Comparison of ENCODE assay signal across 8 mouse cellular contexts in genomic region chr17:45733038-45733734, GRCm38 (mm10). TPM values are rescaled to one million over a fixed set of nuclear protein-coding genes. Genes with fewer than 3 reads are reported as not detected.
DNase-seq lines count a peak whose midpoint lies in the region; ATAC-seq lines count a peak whose summit lies in the region.

No protein-coding gene starts in this region.

- H3K4me3 ChIP-seq in hindbrain, embryonic 11.5 days (ENCODE audit: low read depth, low read length): no peak overlapping the region; the same call in 1 of the 2 replicates
- H3K4me3 ChIP-seq in stomach, embryonic 14.5 days (ENCODE audit: low read depth, low read length): peak overlapping the region; percentile 25; the same call in 1 of the 2 replicates

- peak overlapping the region; percentile 65 for H3K9ac ChIP-seq in hindbrain, embryonic 11.5 days (ENCODE audit: low read depth, low read length)
- peak overlapping the region; percentile 41; the same call in 1 of the 2 replicates for H3K9ac ChIP-seq in stomach, embryonic 14.5 days (replicated peaks; ENCODE audit: low read depth, low read length)

- peak; percentile 25; the same call in 1 of the 2 replicates for ATAC-seq in hindbrain, embryonic 11.5 days (ENCODE audit: low FRiP score)
- ATAC-seq in stomach, embryonic 14.5 days (ENCODE audit: insufficient number of reproducible peaks, insufficient read depth, low FRiP score, low read depth): no peak

- H3K36me3 ChIP-seq in hindbrain, embryonic 11.5 days (ENCODE audit: control insufficient read depth, insufficient read depth, low read length): no peaks in the 10 kb centered on the region
- H3K36me3 ChIP-seq in stomach, embryonic 14.5 days (ENCODE audit: control insufficient read depth, insufficient read depth, low read length): no peaks in the 10 kb centered on the region

- H3K4me1 ChIP-seq in hindbrain, embryonic 11.5 days (replicated peaks; ENCODE audit: control insufficient read depth, insufficient read depth, low read length): peaks cover 12% of the 10 kb centered on the region; the same call in 1 of the 2 replicates
- H3K4me1 ChIP-seq in stomach, embryonic 14.5 days (ENCODE audit: control insufficient read depth, insufficient read depth, low read length): peaks cover 25% of the 10 kb centered on the region

- H3K27ac ChIP-seq in hindbrain, embryonic 11.5 days (ENCODE audit: low read depth, low read length): no peak overlapping the region
- no peak overlapping the region for H3K27ac ChIP-seq in stomach, embryonic 14.5 days (ENCODE audit: low read length)

- 68% methylated on average over 19 of the region's 19 CpGs for WGBS in hindbrain, embryonic 11.5 days
- WGBS in stomach, embryonic 14.5 days: 71% methylated on average over 19 of the region's 19 CpGs

- DNase-seq in layer of hippocampus, adult 8-10 months (ENCODE audit: low spot score in 2 of 2): peak; percentile 45 to 57
- DNase-seq in layer of hippocampus, adult 9-10 months (ENCODE audit: low spot score): no peak
- peak; percentile 20 to 45 for DNase-seq in cerebellum, adult 18-20 months
- DNase-seq in hindbrain, embryonic 11.5 days (ENCODE audit: low spot score): no peak
- peak; percentile 51 to 71 for DNase-seq in layer of hippocampus, postnatal 36 days
- DNase-seq in thymus, postnatal 4 days: no peak
- DNase-seq in gastrocnemius, adult 8-10 months (ENCODE audit: low spot score in 2 of 2): no peak

- H3K9me3 ChIP-seq in hindbrain, embryonic 11.5 days (ENCODE audit: control insufficient read depth, low read length): no peaks in the 10 kb centered on the region
- H3K9me3 ChIP-seq in stomach, embryonic 14.5 days (ENCODE audit: control insufficient read depth, low read depth, low read length): no peaks in the 10 kb centered on the region

- peaks cover 2% of the 10 kb centered on the region; the same call in 1 of the 2 replicates for H3K27me3 ChIP-seq in hindbrain, embryonic 11.5 days (ENCODE audit: control insufficient read depth, insufficient read depth, low read length)
- H3K27me3 ChIP-seq in stomach, embryonic 14.5 days (ENCODE audit: control insufficient read depth, insufficient read depth, low read length): no peaks in the 10 kb centered on the region

- H3K4me2 ChIP-seq in hindbrain, embryonic 11.5 days (replicated peaks; ENCODE audit: low read depth, low read length): peak overlapping the region; percentile 64
- peak overlapping the region; percentile 81 for H3K4me2 ChIP-seq in stomach, embryonic 14.5 days (replicated peaks; ENCODE audit: low read depth, low read length)

RNA-seq across cellular contexts. Expression of gene 1600014C23Rik, which starts 0.5 kb away (rescaled TPM):
- total RNA-seq in layer of hippocampus, adult 8-10 months (2022): not detected
- polyA plus RNA-seq in hindbrain, embryonic 11.5 days (2014; fragmentation: Nextera tagmentation; extraction: Ambion mirVana): 0.32 and 0.37 TPM in 2 replicates
- total RNA-seq in layer of hippocampus, postnatal 36 days (2021): not detected
- 0.72 TPM in 1 of 2 replicates, not detected in the other for polyA plus RNA-seq in stomach, embryonic 14.5 days (2014; fragmentation: Nextera tagmentation; extraction: Ambion mirVana)
- under 1 TPM in 1 of 4 experiments, not detected in 3; 0.92 TPM for total RNA-seq in gastrocnemius, adult 8-10 months (2022)

RNA-seq across cellular contexts. Expression of gene Tmem63b, which starts 46.5 kb away (rescaled TPM):
- 100 to 1,000 TPM; 160 to 184 (median 166) TPM for total RNA-seq in layer of hippocampus, adult 8-10 months (2022)
- 48.6 and 50.3 TPM in 2 replicates for polyA plus RNA-seq in hindbrain, embryonic 11.5 days (2014; fragmentation: Nextera tagmentation; extraction: Ambion mirVana)
- total RNA-seq in layer of hippocampus, postnatal 36 days (2021): 100 to 1,000 TPM; 171 to 180 TPM
- polyA plus RNA-seq in stomach, embryonic 14.5 days (2014; fragmentation: Nextera tagmentation; extraction: Ambion mirVana): 30.8 and 33.7 TPM in 2 replicates
- 10 to 100 TPM; 65.5 to 74.0 (median 68.3) TPM for total RNA-seq in gastrocnemius, adult 8-10 months (2022)

RNA-seq across cellular contexts. Expression of gene Mrpl14, which starts 47.1 kb away (rescaled TPM):
- 10 to 100 TPM; 36.8 to 48.9 (median 39.1) TPM for total RNA-seq in layer of hippocampus, adult 8-10 months (2022)
- polyA plus RNA-seq in hindbrain, embryonic 11.5 days (2014; fragmentation: Nextera tagmentation; extraction: Ambion mirVana): 105 and 109 TPM in 2 replicates
- 10 to 100 TPM; 39.5 to 43.9 TPM for total RNA-seq in layer of hippocampus, postnatal 36 days (2021)
- 155 and 171 TPM in 2 replicates for polyA plus RNA-seq in stomach, embryonic 14.5 days (2014; fragmentation: Nextera tagmentation; extraction: Ambion mirVana)
- 100 to 1,000 TPM; 105 to 141 (median 132) TPM for total RNA-seq in gastrocnemius, adult 8-10 months (2022)

Comparison
In these comparisons a context has a peak if more than half of its experiments do, and no peak if none do; other contexts are left out.
1. DNase-seq: peak in layer of hippocampus, adult 8-10 months (2 of 2), cerebellum, adult 18-20 months (2 of 2) and layer of hippocampus, postnatal 36 days (2 of 2); none in layer of hippocampus, adult 9-10 months (single experiment), hindbrain, embryonic 11.5 days (single experiment), thymus, postnatal 4 days (single experiment) and gastrocnemius, adult 8-10 months (0 of 2).